Mouse (Mus musculus) G1E (cell line): ENCODE measurements around the gene Tarsl2. TPM values are rescaled to one million over a fixed set of nuclear protein-coding genes. Genes with fewer than 3 reads are reported as not detected.

Source experiments
- ATAC-seq: 2 replicates; pipeline ENCODE4 v1.8.0; 2016; ENCODE audit warnings: mild to moderate bottlenecking; ENCODE audit not compliant: insufficient number of reproducible peaks, poor library complexity, low FRiP score, severe bottlenecking; ENCODE audit errors: extremely low read depth
- DNase-seq: peaks from one replicate; pipeline ENCODE4 v3.0.0; 2012; ENCODE audit warnings: low spot score
- H3K27me3 ChIP-seq: 2 replicates; pipeline ENCODE4 v1.6.1; 2012; ENCODE audit warnings: mild to moderate bottlenecking, low read length, inconsistent platforms; ENCODE audit not compliant: insufficient read depth
- H3K36me3 ChIP-seq: replicated peaks from 2 replicates; pipeline ENCODE3; 2012; ENCODE audit warnings: mild to moderate bottlenecking, inconsistent platforms
- H3K4me1 ChIP-seq: 2 replicates; pipeline ENCODE4 v1.6.1; 2012; ENCODE audit warnings: low read depth, low read length, inconsistent platforms, mixed read lengths; ENCODE audit not compliant: insufficient read depth
- H3K4me3 ChIP-seq: 2 replicates; pipeline ENCODE4 v1.5.1; 2012; ENCODE audit warnings: low read depth, mild to moderate bottlenecking, inconsistent platforms, low read length, moderate library complexity, mixed read lengths
- H3K9me3 ChIP-seq: replicated peaks from 2 replicates; pipeline ENCODE4 v1.6.1; 2012; ENCODE audit warnings: inconsistent platforms
- CTCF ChIP-seq: IDR thresholded peaks from 2 replicates; pipeline ENCODE4 v1.5.1; 2012; ENCODE audit warnings: low read depth, low read length, inconsistent platforms, mixed read lengths
- GATA1 ChIP-seq: IDR thresholded peaks from 2 replicates; pipeline ENCODE4 v1.6.1; 2012; ENCODE audit warnings: borderline replicate concordance, low read length, inconsistent platforms, mixed read lengths
- GATA2 ChIP-seq: IDR thresholded peaks from 2 replicates; pipeline ENCODE4 v1.6.1; 2012; ENCODE audit warnings: low read depth, low read length, inconsistent platforms, borderline replicate concordance
- POLR2AphosphoS5 ChIP-seq: IDR thresholded peaks from 2 replicates; pipeline ENCODE4 v1.6.1; 2012; ENCODE audit warnings: low read depth, low read length, inconsistent platforms; ENCODE audit not compliant: insufficient replicate concordance
- TAL1 ChIP-seq: conservative IDR thresholded peaks from 2 replicates; pipeline ENCODE4 v1.6.1; 2012; ENCODE audit warnings: low read depth, low read length, inconsistent platforms, mixed read lengths
- polyA plus RNA-seq: library from polyadenylated mRNA; stranded (reverse); fragments of >175 nt; gene quantifications from 2 replicates; pipeline ENCODE4 v1.2.3, GENCODE M21; 2012
- total RNA-seq, 2 experiments: library from RNA; stranded (forward) in 1 of 2; stranded (reverse) in 1 of 2; fragments of 200-1000 nt in 1 of 2; fragments of >200 nt in 1 of 2; fragmentation: Nextera tagmentation in 1 of 2; gene quantifications; 2 replicates each; pipeline ENCODE4 v1.2.3; 2014 to 2017

Gene Tarsl2
- total and polyA plus RNA-seq, 3 experiments = 23.7 to 66.8 (median 42.3) TPM

DNA sequence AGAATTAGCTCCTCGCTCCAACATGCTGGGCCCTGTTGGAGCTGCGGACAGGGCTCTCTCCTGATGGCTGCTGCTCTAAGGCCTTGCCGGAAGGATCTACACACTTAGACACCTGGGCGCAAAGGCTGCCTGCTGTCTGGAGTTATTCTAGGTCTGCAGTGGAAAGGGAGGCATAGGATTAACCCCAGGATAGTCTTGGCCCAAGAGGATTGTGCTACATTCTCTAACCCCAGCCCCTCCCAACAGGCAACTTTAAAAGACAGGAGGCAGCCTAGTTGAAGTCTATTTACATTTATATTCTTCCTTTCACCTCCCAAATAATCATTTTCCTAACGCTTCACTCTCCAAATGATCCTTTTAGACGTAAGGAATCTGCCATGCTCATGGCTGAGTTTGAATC is 8.9 kb upstream of the Tarsl2 start:
- Histone ChIP-seq H3K9me3 (no peaks in the 10 kb centered on the region), H3K27me3 (no peaks in the 10 kb centered on the region), H3K4me1 (peaks cover 30% of the 10 kb centered on the region), H3K36me3 (no peaks in the 10 kb centered on the region), H3K4me3 (no peak overlapping the region)
- ATAC-seq (no peak), DNase-seq (no peak)
- no peak for TF ChIP-seq CTCF
- TF ChIP-seq POLR2AphosphoS5 = no peak
- TF ChIP-seq GATA1 = no peak
- no peak for TF ChIP-seq GATA2
- no peak for TF ChIP-seq TAL1

DNA sequence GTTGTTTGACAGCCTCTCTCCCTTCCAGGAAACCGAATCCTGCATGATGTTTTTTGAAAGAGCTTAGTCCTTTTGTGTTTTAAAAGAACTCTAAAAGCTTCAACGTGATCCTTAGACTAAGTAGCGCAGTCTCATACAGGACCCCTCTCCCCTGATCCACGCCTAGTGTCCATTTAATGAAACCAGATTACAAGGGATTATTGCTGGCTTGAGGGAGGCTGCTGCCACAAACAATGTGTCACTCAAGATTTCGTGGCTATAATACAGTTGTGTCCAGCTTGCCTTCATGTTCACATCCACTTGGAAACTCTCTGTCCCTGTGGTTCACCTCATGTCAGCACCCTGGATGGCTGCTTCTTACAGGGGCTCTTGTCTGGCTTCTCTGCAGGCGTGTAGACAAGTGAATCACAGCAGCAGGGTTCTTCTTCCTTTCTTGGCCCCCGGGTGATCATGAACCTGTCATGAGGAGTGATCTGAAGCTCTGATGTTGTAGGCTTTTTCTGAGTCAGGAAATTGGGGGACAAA is 8.3 kb upstream of the Tarsl2 start:
- DNase-seq = no peak
- Histone ChIP-seq H3K4me1 (peaks cover 35% of the 10 kb centered on the region), H3K9me3 (no peaks in the 10 kb centered on the region), H3K36me3 (no peaks in the 10 kb centered on the region), H3K27me3 (no peaks in the 10 kb centered on the region), H3K4me3 (no peak overlapping the region)
- TF ChIP-seq CTCF (no peak), GATA1 (no peak), GATA2 (no peak), POLR2AphosphoS5 (no peak), TAL1 (no peak)
- no peak for ATAC-seq

DNA sequence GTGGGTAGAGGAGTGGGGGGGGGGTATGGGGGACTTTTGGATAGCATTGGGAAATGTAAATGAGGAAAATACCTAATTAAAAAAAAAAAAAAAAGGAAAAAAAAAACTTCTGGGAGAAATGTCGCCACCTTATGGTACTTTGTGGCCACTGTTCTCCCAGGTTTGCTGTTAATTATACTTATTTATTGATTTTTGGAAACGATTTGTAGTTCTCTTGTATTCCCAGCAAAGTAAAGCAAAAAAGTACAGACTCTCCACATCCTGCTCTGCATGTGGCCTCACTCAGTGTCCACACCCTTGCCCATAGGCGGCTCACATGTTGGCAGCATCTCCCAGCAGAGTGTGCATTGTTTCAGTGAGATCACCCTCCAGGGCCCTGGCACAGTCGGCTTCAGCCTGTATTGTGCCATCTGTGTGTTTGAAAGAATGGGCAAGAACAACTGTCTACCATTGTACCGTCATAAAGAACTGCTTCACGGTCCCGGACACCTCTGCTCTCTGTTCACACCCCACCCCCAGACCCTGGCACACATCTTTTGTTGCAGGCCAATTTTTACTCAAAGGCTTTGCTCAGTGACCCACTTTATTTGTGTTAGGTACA is 6.4 kb upstream of the Tarsl2 start:
- no peak for DNase-seq
- TF ChIP-seq POLR2AphosphoS5 (no peak), CTCF (no peak), GATA2 (no peak), GATA1 (no peak), TAL1 (no peak)
- no peaks in the 10 kb centered on the region for H3K9me3 ChIP-seq
- no peaks in the 10 kb centered on the region for H3K36me3 ChIP-seq
- ATAC-seq = no peak
- H3K4me3 ChIP-seq = no peak overlapping the region
- H3K4me1 ChIP-seq = peaks cover 46% of the 10 kb centered on the region
- H3K27me3 ChIP-seq = no peaks in the 10 kb centered on the region

DNA sequence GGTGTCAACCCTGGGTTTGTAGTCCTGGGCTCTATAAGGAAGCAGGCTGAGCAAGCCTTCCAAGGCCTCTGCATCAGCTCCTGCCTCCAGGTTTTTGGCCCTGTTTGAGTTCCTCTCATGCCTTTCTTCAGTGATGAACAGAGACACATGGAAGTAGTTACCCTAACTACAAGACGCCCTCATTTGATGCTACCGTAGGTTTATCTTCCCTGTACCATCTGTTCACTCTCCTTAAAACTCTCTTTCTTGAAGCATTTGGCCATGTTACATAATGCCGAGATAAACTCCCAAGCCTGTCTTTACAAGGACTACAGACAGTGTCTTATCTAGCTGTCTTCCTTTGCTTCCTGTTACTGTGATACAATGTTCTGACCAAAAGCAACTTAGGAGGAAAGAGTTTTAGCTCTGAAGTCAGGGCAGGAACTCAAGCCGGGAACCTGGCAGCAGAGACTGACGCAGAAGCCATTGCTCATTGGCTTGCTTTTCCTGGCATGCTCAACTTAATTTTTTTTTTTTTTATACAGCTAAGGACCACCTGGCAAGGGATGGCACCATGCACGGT is 4.8 kb upstream of the Tarsl2 start:
- no peaks in the 10 kb centered on the region for H3K27me3 ChIP-seq
- peak; percentile 68 for ATAC-seq
- no peak overlapping the region for H3K4me3 ChIP-seq
- TF ChIP-seq POLR2AphosphoS5 = no peak
- TF ChIP-seq GATA1 = no peak
- no peak for TF ChIP-seq CTCF
- peak; percentile 88 for TF ChIP-seq TAL1
- no peak for TF ChIP-seq GATA2
- H3K9me3 ChIP-seq = no peaks in the 10 kb centered on the region
- H3K4me1 ChIP-seq = peaks cover 57% of the 10 kb centered on the region
- no peaks in the 10 kb centered on the region for H3K36me3 ChIP-seq
- DNase-seq = peak; percentile 64

DNA sequence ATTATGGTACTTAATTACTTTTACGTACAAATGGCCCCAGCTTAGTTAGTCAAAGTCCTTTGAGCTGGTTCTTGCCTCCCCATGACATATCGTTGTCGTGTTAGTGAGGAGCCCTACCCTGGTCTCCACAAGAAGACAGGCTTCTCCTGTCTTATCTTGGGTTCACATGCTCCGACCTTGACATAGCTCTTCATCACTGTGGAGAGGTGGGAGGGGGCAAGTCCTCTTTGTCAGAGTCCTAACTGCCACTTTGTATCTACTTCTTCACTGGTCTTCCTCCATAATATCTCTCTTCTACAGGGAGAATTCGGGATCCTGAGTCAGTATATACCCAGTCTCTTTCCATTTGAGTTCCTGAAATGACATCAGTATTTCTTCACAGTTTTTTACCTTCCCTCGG is 4.0 kb upstream of the Tarsl2 start:
- Histone ChIP-seq H3K4me1 (peaks cover 57% of the 10 kb centered on the region), H3K36me3 (no peaks in the 10 kb centered on the region), H3K4me3 (no peak overlapping the region), H3K9me3 (no peaks in the 10 kb centered on the region), H3K27me3 (no peaks in the 10 kb centered on the region)
- no peak for TF ChIP-seq GATA2
- no peak for TF ChIP-seq POLR2AphosphoS5
- TF ChIP-seq TAL1 = peak; percentile 43; the same call in 1 of the 2 replicates
- DNase-seq = peak; percentile 29
- peak; percentile 29 for ATAC-seq

DNA sequence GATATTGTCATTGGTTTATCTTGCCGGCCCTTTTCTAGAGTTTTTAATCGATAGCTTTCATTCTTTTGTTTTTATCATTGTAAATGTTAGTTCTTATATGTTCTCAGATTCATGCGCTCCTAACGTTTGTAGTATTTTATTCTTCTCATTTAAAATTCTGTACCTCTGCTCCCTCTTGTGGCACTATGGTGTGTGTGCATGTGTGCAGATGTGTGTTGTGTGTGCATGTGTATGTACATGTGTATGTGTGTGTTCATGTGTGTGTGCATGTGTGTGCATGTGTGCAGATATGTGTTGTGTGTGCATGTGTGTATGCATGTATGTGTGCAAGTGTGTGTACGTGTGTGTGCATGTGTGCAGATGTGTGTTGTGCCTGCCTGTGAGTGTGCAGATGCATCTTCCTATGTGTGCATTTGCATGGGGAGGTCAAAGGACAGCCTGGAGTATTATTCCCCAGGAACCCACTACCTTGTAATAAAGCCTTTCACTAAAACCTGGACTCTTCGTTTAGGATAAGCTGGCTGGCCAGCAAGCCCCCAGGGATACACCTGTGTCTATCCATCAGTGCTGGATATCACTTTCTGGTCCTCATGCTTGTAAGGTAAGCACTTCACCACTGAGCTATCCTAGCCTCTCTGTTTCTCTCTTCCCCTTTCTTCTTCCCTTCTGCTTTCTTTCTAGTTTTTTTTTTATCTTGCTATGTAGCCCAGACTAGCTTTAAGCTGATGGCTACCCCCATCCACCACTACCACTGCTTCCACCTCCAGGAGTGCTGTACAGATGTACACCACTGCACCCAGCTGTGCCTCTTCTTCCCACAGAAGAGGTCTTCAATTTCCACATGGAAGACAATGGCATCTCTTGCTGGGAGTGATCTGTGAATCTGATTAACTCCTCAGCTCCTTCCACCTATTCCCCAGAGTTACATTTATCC is 2.1 kb upstream of the Tarsl2 start:
- TF ChIP-seq GATA1 (no peak), POLR2AphosphoS5 (no peak), CTCF (peak; percentile 76)
- H3K4me3 ChIP-seq = no peak overlapping the region; the same call in 1 of the 2 replicates
- no peak for DNase-seq
- no peaks in the 10 kb centered on the region for H3K27me3 ChIP-seq
- no peak for ATAC-seq
- H3K9me3 ChIP-seq = no peaks in the 10 kb centered on the region
- peaks cover 71% of the 10 kb centered on the region for H3K4me1 ChIP-seq
- H3K36me3 ChIP-seq = peaks cover 17% of the 10 kb centered on the region
